Comparison of ENCODE assay signal across 22 mouse cellular contexts in the genomic region with DNA sequence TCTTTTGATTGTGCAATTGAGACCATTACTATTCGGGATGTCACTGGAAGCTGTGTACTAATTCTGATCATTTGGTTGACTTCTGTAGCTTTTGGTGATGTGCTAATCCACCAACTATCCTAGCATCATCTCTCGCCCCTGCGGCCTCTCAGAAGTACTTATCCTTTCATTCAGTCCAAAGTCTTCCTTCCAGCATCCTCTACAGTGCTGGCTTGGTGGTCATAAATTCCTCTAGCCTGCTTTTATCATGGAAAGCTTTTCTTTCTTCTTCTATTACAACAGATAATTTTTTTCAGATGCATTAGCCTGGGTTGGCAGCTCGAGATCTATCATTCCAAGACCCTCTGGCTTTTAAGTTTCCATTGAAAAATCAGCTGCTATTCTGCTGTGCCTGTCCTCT.
DNase-seq lines count a peak whose midpoint lies in the region; ATAC-seq and TF ChIP-seq lines count a peak whose summit lies in the region.
"Had no signal": no experiment of that assay in that cellular context is flagged by ENCODE, and none has a peak within 500 bp of the region (broad histone marks: within the 10 kb centered on the region; RNA-seq: fewer than 3 reads in every experiment).

No protein-coding gene starts in this region.

- H3K27me3 ChIP-seq in intestine, embryonic 14.5 days (replicated peaks; ENCODE audit: control insufficient read depth, insufficient read depth, low read length): no peaks in the 10 kb centered on the region
- H3K27me3 ChIP-seq in intestine, embryonic 15.5 days (replicated peaks): no peaks in the 10 kb centered on the region
- H3K27me3 ChIP-seq in midbrain, embryonic 10.5 days (ENCODE audit: low read depth, poor library complexity, severe bottlenecking): no peaks in the 10 kb centered on the region
- H3K27me3 ChIP-seq in midbrain, postnatal 0 days (ENCODE audit: insufficient read depth, low read length): no peaks in the 10 kb centered on the region
- H3K27me3 ChIP-seq: forebrain, embryonic 15.5 days; heart, embryonic 12.5 days; hindbrain, embryonic 15.5 days had no signal

- DNase-seq in embryo, embryonic 10.5 days (ENCODE audit: low spot score): peak; percentile 42
- no peak for DNase-seq in embryo, embryonic 9.5 days (ENCODE audit: extremely low spot score)
- DNase-seq in intestine, embryonic 14.5 days (ENCODE audit: low spot score): peak; percentile 52
- DNase-seq in midbrain, embryonic 10.5 days (ENCODE audit: low spot score): peak; percentile 8
- no peak for DNase-seq in midbrain, postnatal 0 days (ENCODE audit: low spot score)
- peak; percentile 45 for DNase-seq in mesoderm, embryonic 11.5 days (ENCODE audit: low read depth, low spot score)
- DNase-seq in kidney, postnatal 14 days: no peak
- DNase-seq: adrenal gland, postnatal 10 days; B cell, adult 2 months; cerebellum, adult 18-20 months; cerebellum, adult 9-11 months; cerebellum, postnatal 36 days; gastrocnemius, postnatal 10 days; heart, adult 2 months; kidney, adult 11 months had no signal

- no peaks in the 10 kb centered on the region for H3K4me1 ChIP-seq in intestine, embryonic 14.5 days (replicated peaks; ENCODE audit: control insufficient read depth, insufficient read depth, low read length)
- no peaks in the 10 kb centered on the region for H3K4me1 ChIP-seq in intestine, embryonic 15.5 days (replicated peaks)
- H3K4me1 ChIP-seq in midbrain, embryonic 10.5 days: peaks cover 4% of the 10 kb centered on the region; the same call in 1 of the 2 replicates
- H3K4me1 ChIP-seq in midbrain, postnatal 0 days (ENCODE audit: insufficient read depth, low read length): no peaks in the 10 kb centered on the region
- H3K4me1 ChIP-seq: forebrain, embryonic 15.5 days; heart, embryonic 12.5 days; hindbrain, embryonic 15.5 days had no signal

- H3K4me3 ChIP-seq in intestine, embryonic 14.5 days (ENCODE audit: low read depth, low read length): no peak overlapping the region
- H3K4me3 ChIP-seq in intestine, embryonic 15.5 days (replicated peaks): no peak overlapping the region
- H3K4me3 ChIP-seq in midbrain, embryonic 10.5 days: no peak overlapping the region
- H3K4me3 ChIP-seq in midbrain, postnatal 0 days (ENCODE audit: low read depth, low read length): no peak overlapping the region
- H3K4me3 ChIP-seq: forebrain, embryonic 15.5 days; heart, adult 2 months; heart, embryonic 12.5 days; hindbrain, embryonic 10.5 days; hindbrain, embryonic 15.5 days had no signal

- no peaks in the 10 kb centered on the region for H3K9me3 ChIP-seq in intestine, embryonic 14.5 days (ENCODE audit: control insufficient read depth, low read length)
- no peaks in the 10 kb centered on the region for H3K9me3 ChIP-seq in intestine, embryonic 15.5 days
- H3K9me3 ChIP-seq in midbrain, embryonic 10.5 days (replicated peaks): peaks cover 2% of the 10 kb centered on the region; the same call in 1 of the 2 replicates
- no peaks in the 10 kb centered on the region for H3K9me3 ChIP-seq in midbrain, postnatal 0 days (ENCODE audit: low read length)
- H3K9me3 ChIP-seq: forebrain, embryonic 15.5 days; hindbrain, embryonic 15.5 days had no signal

- no peak overlapping the region for H3K9ac ChIP-seq in intestine, embryonic 14.5 days (ENCODE audit: low read length)
- H3K9ac ChIP-seq in intestine, embryonic 15.5 days: no peak overlapping the region
- H3K9ac ChIP-seq in midbrain, postnatal 0 days (replicated peaks; ENCODE audit: low read length, poor library complexity, severe bottlenecking): no peak overlapping the region
- H3K9ac ChIP-seq: forebrain, embryonic 15.5 days; heart, embryonic 12.5 days; hindbrain, embryonic 15.5 days had no signal

- WGBS in intestine, embryonic 14.5 days: 50% methylated on average over 4 of the region's 4 CpGs
- 49% methylated on average over 4 of the region's 4 CpGs for WGBS in intestine, embryonic 15.5 days
- 69% methylated on average over 4 of the region's 4 CpGs for WGBS in midbrain, embryonic 10.5 days
- WGBS in midbrain, postnatal 0 days: 54% methylated on average over 4 of the region's 4 CpGs

- H3K27ac ChIP-seq in intestine, embryonic 14.5 days (ENCODE audit: low read depth): no peak overlapping the region
- no peak overlapping the region for H3K27ac ChIP-seq in intestine, embryonic 15.5 days
- H3K27ac ChIP-seq in midbrain, embryonic 10.5 days (replicated peaks): no peak overlapping the region
- H3K27ac ChIP-seq in midbrain, postnatal 0 days (ENCODE audit: low read depth, low read length): no peak overlapping the region
- H3K27ac ChIP-seq: forebrain, embryonic 15.5 days; heart, adult 2 months; hindbrain, embryonic 10.5 days; hindbrain, embryonic 15.5 days had no signal

- ATAC-seq in intestine, embryonic 14.5 days (replicated peaks; ENCODE audit: low FRiP score, low TSS enrichment, low read depth): no peak
- ATAC-seq in intestine, embryonic 15.5 days: no peak
- no peak for ATAC-seq in midbrain, postnatal 0 days (ENCODE audit: low FRiP score)
- ATAC-seq: CD4-positive, CD25-positive, alpha-beta regulatory T cell, adult 4 months; forebrain, embryonic 15.5 days had no signal

- no peak overlapping the region for H3K4me2 ChIP-seq in intestine, embryonic 14.5 days (ENCODE audit: low read length)
- no peak overlapping the region for H3K4me2 ChIP-seq in intestine, embryonic 15.5 days (replicated peaks)
- no peak overlapping the region for H3K4me2 ChIP-seq in midbrain, postnatal 0 days (ENCODE audit: low read depth, low read length, poor library complexity, severe bottlenecking)
- H3K4me2 ChIP-seq: forebrain, embryonic 15.5 days; heart, embryonic 12.5 days; hindbrain, embryonic 15.5 days had no signal

- TF ChIP-seq CTCF in midbrain, postnatal 0 days (IDR thresholded peaks at IDR 0.05): no peak

- no peaks in the 10 kb centered on the region for H3K36me3 ChIP-seq in intestine, embryonic 14.5 days (ENCODE audit: control insufficient read depth, insufficient read depth, low read length)
- H3K36me3 ChIP-seq in intestine, embryonic 15.5 days: no peaks in the 10 kb centered on the region
- no peaks in the 10 kb centered on the region for H3K36me3 ChIP-seq in midbrain, embryonic 10.5 days
- no peaks in the 10 kb centered on the region for H3K36me3 ChIP-seq in midbrain, postnatal 0 days (ENCODE audit: insufficient read depth, low read length)
- H3K36me3 ChIP-seq: forebrain, embryonic 15.5 days; G1E; heart, embryonic 12.5 days; hindbrain, embryonic 10.5 days; hindbrain, embryonic 15.5 days had no signal

Comparison
In these comparisons a context has a peak if more than half of its experiments do, and no peak if none do; other contexts are left out.
1. DNase-seq: peak in embryo, embryonic 10.5 days (single experiment), intestine, embryonic 14.5 days (single experiment), midbrain, embryonic 10.5 days (single experiment) and mesoderm, embryonic 11.5 days (single experiment); none in embryo, embryonic 9.5 days (single experiment), midbrain, postnatal 0 days (single experiment) and kidney, postnatal 14 days (single experiment).